Mouse (Mus musculus) hematopoietic stem cell, adult 5-6 weeks (primary cell): Measurements from ENCODE around the gene Pglyrp4. TPM values are rescaled to one million over a fixed set of nuclear protein-coding genes. Genes with fewer than 3 reads are reported as not detected.
"Not testable (repeated sequence)": the region's sequence is repeated elsewhere in the genome, so short reads cannot be mapped to it uniquely, and the experiment has no call there.

Experiments
- ATAC-seq, 2 experiments: fragments of 125-278 bp in 1 of 2; replicated peaks in 1 of 2; 2 replicates each; pipeline ENCODE4 v1.8.0; 2016 to 2017; ENCODE audit warnings: inconsistent platforms in 2 of 2, mild to moderate bottlenecking in 2 of 2, moderate number of reproducible peaks in 2 of 2, low read depth in 1 of 2, moderate TSS enrichment in 1 of 2; ENCODE audit not compliant: low FRiP score in 2 of 2, poor library complexity in 2 of 2, severe bottlenecking in 2 of 2, insufficient read depth in 1 of 2, low TSS enrichment in 1 of 2
- total RNA-seq: library from RNA; stranded (forward); fragments of 172-1452, 232-1000 nt; gene quantifications from 2 replicates; pipeline ENCODE4 v1.2.3, GENCODE M21; 2017

Gene Pglyrp4
- not detected in 2 replicates for total RNA-seq

DNA sequence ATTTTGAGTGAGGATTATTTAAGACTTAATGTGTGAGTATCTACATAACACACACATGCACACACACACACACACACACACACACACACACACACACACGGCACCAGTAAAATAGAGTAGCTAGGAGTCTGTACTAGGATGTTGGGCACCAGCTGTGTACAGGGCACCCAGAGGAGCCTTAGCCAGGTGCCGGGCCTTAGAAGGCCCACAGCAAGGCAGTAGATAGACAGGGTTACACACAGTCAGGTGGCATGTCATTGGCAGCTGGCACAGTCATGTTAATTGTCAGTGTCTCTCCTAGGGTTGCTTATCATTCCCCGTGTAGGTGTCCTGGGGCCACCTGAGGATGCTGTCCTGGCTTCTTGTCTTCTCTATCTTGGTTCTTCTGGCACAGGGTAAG is at the start of gene Pglyrp4:
Gene Pglyrp4 (plus strand): TSS at position 301 of the 400 bp plus-strand sequence.
- no peak for ATAC-seq

- peak in 1 of 2 experiments; percentile 65; a peak in 1 of 4 replicates for ATAC-seq
These were observed 48.0 kb upstream of the Pglyrp4 start for GRCm38 (mm10) chr3:90678656-90679055.

DNA sequence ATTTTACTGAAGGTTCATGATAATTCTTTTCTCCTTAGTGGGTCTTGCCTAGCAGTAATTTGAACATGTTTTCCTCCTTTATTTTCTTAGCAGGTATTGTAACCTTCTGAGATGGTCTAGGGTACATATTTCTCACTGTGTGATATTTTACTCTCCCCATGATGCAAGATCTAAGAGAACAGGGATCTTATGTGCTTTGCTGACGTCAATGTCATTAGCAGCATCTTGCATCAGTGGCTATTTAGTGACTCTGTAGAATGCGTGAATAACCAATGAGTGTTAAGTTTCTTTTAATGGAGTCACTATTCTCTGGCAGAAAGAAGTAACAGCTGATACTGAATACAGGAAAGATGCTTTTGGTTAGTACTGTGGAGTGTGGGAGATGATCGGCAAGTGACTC is 42.8 kb upstream of the Pglyrp4 start:
- ATAC-seq, result no peak

- peak in 1 of 2 experiments; percentile 63; a peak in 1 of 4 replicates for ATAC-seq
These were observed 39.9 kb upstream of the Pglyrp4 start for GRCm38 (mm10) chr3:90686835-90687234.

DNA sequence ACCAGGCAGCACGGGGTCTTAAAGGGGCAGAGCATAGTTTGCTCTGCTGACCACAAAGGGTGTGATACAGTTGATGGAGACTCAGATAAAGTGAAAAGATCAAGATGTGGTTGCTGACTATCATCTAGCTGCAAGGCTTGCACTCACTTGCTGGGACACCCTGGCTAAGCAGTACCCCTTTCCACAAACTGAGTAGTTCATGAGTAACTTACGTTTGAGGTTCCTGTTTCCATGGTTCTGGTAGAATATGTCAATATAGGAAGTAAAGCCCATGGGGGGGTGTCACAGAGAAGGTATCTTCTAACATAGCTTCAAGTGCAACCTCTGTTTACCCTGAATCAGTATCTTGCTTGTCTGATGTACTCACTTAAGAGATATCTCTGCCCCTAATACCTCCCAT is 33.2 kb upstream of the Pglyrp4 start:
- ATAC-seq, result peak in 1 of 2 experiments; percentile 34; a peak in 1 of 4 replicates

DNA sequence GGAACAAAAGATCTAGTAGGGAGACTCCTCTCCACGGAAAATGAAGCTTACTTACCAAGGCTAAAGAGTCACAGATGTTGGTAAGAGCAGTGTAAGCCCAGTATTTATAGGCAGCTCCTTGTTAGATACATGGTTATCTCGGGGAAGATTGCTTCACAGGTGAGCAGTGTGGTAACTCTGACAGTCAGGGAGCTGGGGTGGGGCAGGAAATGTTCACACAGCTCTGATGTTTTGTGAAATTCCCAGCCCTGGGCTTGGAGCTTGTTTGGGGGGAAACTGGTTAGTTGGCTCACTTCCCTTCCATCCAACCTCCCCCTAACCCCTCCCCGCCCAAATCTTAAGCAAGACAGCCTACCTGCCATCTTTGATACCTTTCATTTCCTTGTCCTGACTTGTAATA is 31.1 kb upstream of the Pglyrp4 start, which contains the start of gene S100a9:
Gene S100a9 (minus strand): TSS at position 109 of the 400 bp plus-strand sequence.
- ATAC-seq, result peak; percentile 55 to 59; a peak in 3 of 4 replicates

DNA sequence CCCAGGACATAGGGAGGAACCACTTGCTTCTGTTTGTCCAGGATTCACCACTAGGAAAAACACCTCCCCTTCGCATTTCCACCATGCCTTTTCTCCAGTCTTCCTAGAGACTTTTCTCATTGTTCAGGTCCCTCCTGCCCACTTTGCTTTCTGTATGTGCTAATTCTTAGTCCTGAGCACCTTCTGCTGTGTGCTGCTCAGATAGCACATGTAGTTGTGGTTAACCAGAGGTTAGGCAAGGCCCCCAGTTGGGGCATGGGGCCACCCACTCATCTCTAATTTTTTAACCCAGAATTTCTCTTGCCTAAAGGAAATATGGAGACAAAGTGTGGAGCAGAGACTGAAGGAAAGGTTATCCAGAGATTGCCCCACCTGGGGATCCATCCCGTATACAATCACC is 24.5 kb upstream of the Pglyrp4 start:
- peak in 1 of 2 experiments; percentile 39; a peak in 1 of 4 replicates for ATAC-seq

DNA sequence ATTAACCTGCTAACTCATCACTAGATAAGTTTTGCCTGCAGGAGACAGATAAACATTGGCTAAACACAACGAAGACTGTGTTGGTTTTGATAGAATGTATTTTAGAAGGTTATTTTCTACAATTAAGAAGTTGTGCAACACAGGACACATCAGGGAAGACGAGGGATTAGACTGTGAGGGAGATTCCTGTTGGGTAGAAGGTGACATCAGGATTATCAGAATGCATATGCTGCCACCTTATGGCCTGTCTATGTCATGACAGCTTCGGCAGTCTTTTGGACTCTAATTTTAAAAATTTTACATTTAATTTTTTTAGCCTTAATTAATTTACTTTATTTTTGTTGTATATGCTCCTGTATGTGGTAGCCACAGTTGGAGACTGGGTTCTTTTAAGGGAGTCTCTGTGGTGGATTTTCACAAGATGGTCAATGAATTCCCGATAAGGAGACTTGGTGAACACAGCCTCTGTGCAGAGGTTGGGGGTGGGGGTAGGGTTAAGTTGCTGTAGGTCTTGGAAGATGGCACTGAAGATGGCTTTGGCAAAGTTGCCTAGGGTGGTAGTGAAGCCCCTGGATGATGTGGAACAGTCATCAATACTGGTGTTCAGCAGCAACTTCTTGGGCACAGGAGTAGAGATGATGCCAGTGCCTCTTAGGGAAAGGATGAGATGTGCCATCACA is 18.0 kb upstream of the Pglyrp4 start:
- peak; percentile 70 to 87 for ATAC-seq

DNA sequence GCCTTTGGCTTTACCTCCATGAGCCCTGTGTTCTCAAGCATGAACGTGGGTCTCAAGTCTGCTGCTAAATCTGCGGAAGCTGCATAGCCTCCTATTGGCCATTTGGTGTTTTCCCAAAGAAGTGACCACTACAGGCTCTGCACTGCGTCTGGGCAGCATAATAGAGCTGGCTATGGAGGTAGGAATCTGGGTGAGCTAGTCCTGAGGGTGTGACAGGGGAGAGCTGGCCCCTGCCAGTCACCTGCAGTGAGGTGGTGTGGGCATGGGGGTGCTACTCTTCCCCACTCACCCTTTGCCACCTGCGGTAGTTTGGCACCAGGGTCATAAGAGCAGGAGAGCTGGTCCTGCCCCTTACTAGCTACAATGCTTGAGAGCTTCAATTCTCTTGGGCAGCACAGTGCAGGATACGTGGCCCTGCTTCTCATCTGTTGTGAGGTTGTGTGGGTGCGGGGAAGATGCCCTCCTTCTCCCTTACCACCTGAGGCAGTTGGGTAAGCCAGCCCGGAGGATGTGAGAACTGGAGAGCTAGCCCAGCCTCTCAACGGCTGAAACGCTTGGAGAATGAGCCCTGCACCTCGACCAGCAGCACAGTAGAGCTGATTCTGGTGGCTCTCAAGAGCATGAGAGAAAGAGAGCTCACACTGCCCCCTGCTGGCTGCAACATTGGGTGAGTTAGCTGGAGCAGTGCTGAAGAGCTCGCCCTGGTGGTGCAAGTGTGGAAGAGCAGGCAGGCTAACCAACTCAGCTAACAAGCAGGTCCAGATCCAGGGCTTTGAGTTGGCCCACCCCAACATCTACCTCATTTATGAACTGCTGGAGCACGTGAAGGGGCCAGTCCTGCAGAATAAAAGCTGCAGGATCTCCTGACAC is 16.9 kb upstream of the Pglyrp4 start:
- ATAC-seq, result peak; percentile 94 to 99

DNA sequence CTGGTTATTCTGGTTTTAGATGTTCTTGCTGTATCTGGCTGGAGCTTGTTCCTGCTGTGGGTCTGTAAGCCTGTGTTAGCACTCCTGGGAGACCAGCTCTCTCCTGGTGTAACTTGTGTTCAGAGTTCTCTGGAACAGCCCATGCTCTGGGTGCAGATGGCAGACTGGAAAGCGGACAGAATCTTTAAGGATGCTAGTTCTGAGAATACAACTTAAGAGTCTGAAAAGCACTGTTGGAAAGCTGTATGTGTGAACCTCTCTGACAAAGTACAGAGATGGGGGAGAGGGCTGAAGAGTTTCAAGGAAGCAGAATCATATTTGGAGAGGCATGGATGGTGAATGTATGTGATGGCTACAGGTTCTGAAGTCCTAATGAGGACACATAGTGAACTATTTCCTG is 23.0 kb downstream of the Pglyrp4 start:
- ATAC-seq, result no peak

GRCm38 (mm10) chr3:90777776-90778175 is 51.1 kb downstream of the Pglyrp4 start, which contains the start of gene Gm5849:
Gm5849 (minus strand) TSS chr3:90777876.
- not testable (repeated sequence) for ATAC-seq

Other genes starting within 250 kb of the Pglyrp4 start
- gene Snapin, start 235.9 kb upstream of the Pglyrp4 start, total RNA-seq, result 52.2 and 60.1 TPM in 2 replicates
- gene Chtop, start 217.4 kb upstream of the Pglyrp4 start, total RNA-seq, result 109 and 142 TPM in 2 replicates
- gene S100a1, start 212.5 kb upstream of the Pglyrp4 start, total RNA-seq, result 79.8 and 83.0 TPM in 2 replicates
- gene S100a13, start 212.5 kb upstream of the Pglyrp4 start, total RNA-seq, result 109 and 112 TPM in 2 replicates
- gene S100a14, start 200.1 kb upstream of the Pglyrp4 start, total RNA-seq, result not detected in 2 replicates
- not detected in 2 replicates for gene S100a16, start 189.7 kb upstream of the Pglyrp4 start, total RNA-seq
- 1.6 TPM in 1 of 2 replicates, not detected in the other for gene S100a3, start 166.3 kb upstream of the Pglyrp4 start, total RNA-seq
- gene S100a2, start 136.7 kb upstream of the Pglyrp4 start, total RNA-seq, result not detected in 2 replicates
- gene Gm42674, start 125.0 kb upstream of the Pglyrp4 start, total RNA-seq, result not detected in 2 replicates
- 29.5 and 78.7 TPM in 2 replicates for gene S100a4, start 123.1 kb upstream of the Pglyrp4 start, total RNA-seq
- gene S100a5, start 118.4 kb upstream of the Pglyrp4 start, total RNA-seq, result not detected in 2 replicates
- 37.1 and 121 TPM in 2 replicates for gene S100a6, start 114.0 kb upstream of the Pglyrp4 start, total RNA-seq
- not detected in 2 replicates for gene S100a7a, start 72.9 kb upstream of the Pglyrp4 start, total RNA-seq
- gene S100a8, start 57.9 kb upstream of the Pglyrp4 start, total RNA-seq, result 2,013 and 6,407 TPM in 2 replicates
- 1,063 and 5,883 TPM in 2 replicates for gene S100a9, start 31.2 kb upstream of the Pglyrp4 start, total RNA-seq
- gene Gm5849, start 51.0 kb downstream of the Pglyrp4 start, total RNA-seq, result not detected in 2 replicates